Mouse (Mus musculus) natural killer cell, adult 2 months (primary cell): ENCODE results near the gene Lsm4.
A peak's percentile ranks its signal among the peaks of the same experiment; 100 is the strongest.

ENCODE experiments used
- DNase-seq, 2 experiments: peaks; one replicate each; pipeline ENCODE4 v3.0.0; 2022; ENCODE audit warnings: low spot score in 2 of 2

Lsm4 gene

GRCm38 (mm10) chr8:70673079-70673856, at the start of gene Lsm4:
Gene Lsm4, plus strand, starts transcription at chr8:70673248.
- peak; percentile 98 to 99 for DNase-seq

GRCm38 (mm10) chr8:70625104-70625503, 47.9 kb upstream of the Lsm4 start:
- peak; percentile 45 to 65 for DNase-seq

GRCm38 (mm10) chr8:70627041-70627440, 46.0 kb upstream of the Lsm4 start:
- DNase-seq, result no peak

GRCm38 (mm10) chr8:70628986-70629490, 44.0 kb upstream of the Lsm4 start:
- DNase-seq, result no peak

GRCm38 (mm10) chr8:70629574-70630531, 43.2 kb upstream of the Lsm4 start:
- peak; percentile 88 to 94 for DNase-seq

DNA sequence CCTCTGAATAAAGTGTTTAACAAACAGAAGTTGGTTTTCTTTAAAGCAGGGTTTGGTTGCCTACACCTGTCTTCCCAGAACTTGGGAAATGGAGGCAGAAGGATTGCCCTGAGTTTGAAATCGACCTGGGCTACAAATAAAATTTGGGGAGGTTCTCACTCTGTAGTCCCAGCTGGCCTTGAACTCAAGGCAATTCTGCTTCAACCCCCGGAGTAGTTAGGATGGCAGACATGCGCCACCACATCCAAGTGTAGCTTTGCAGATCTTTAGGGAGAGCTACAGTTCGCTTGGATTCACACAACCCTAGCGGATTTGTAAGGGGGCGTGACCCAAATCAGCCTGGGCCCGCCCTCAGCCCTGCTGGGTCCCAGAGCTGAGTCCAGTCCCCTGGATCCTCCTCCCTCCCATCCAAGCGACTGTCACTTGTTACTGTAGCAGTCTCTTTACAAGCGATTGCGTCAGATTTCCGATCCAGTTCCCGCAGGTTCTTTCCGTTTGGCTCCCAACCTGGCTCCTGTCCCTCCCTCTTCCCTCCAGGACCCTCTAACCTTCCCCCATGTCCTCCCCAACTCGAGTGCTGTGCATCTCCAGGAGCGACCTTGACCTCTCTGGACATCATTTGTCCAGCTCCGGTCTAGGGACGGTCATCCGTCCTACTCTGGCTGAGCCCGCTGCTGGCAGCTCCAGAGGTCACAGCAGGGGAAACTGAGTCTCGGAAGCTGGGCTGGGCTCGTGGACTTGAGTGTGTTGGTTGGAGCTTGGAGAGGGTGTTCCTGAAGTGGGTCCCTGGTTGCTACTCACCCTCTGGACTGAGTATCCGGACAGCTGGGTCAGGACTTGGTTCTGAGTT, 42.3 kb upstream of the Lsm4 start:
- no peak for DNase-seq

DNA sequence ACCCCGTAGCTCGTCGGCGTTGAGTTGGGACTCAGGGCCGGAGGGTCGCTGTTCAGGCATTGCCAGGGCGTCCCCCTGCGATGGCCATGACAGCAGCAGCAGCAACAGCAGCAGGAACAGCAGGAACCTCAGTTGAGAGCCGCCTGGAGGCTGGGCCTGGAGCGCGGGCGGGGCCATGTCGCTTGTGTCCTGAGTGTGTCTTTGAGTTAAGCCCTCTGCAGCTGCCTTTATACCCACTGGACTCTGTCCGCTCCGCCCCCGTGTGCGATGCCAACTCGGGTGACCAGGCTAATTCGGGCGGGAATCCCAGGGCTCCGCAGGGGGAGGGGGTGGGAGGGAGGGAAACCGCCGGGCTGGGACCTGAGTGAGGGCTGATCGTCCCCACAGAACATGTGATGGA, 41.6 kb upstream of the Lsm4 start:
- DNase-seq, result no peak

DNA sequence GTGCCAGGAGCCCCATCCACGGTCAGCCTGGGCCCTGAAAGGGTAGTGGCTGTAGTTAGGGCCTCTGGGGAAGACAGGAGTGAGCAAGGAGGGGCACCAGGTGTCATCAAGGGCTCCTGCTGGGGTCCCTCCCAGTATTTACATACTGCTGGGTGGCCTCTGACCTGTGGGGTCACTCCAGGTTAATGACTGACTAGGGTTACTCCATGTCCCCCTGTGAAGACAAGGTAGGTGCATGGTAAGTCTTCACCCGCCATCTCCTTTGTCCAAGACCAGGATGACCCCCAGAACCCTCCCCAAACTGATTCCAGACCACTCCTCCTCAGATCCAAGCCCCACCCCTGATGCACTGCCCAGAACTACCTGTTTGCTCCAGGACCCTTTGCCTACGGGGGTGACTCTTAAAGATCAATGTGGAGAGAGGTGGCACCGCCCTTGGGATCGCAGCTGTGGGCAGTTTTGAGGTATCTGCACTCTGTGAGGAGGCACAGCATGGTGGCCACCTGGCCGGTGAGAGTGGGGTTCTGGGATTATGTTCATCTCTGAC, 40.6 kb upstream of the Lsm4 start, which contains the start of gene Gdf15:
TSS of gene Gdf15 (minus strand) at position 111 of the 547 bp plus-strand sequence.
- DNase-seq, result no peak

DNA sequence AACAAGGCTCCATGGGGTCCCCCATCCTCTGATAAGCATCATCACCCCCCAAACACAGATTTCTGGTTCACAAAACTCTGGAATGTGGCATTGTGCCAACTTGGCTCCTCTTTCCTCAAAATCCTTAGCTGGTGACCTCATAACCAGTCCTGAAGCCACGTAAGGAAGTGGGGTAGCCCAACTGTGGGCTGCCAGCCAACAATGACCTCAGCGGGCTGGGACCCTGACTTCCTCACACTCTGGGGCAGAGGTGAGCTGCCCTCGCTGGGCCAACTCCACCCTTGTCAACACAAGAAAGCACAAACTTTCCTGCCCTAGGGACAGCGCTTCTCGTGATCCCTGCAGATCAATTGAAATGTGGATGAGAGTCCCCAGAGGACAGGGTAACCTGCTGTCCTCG, 39.0 kb upstream of the Lsm4 start:
- DNase-seq, result peak in 1 of 2 experiments; percentile 29

- DNase-seq, result peak in 1 of 2 experiments; percentile 49
Observed at GRCm38 (mm10) chr8:70635527-70635926, 37.5 kb upstream of the Lsm4 start.

DNA sequence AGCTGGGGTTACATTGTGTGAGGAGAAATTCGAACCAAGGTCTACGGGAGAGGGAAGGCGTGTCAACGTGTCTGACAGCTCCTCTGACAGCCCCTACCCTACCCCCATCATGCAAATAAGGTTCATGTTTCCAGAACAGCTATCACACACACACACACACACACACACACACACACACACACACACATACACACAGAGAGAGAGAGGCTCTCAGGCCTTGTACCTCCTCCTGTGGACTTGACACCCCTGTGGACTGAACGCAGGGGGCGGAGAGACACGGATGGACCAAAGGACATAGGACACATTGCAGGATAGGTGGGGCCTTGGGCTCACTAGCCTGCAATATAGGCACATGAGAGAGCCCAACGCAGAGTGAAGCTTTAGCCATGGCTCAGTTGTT, 36.2 kb upstream of the Lsm4 start:
- no peak for DNase-seq

DNA sequence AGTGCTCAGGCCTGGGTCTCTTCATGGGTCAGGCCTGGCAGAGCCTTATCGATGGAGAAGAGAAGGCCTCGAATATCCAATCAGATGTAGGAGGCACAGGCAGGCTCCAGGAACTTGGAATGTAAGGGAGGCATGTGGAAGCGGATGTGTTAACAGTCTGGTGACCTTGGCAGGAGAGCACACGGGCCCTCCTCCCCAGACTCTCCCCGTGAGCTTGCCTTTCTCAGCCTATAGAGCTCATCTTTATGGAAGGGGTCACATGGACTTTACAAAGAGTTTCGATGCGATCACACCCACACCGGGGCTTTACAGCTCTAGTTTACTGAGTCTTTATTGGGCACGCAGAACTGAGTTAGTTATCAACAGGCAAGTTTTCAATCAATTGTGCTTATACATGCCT, 34.3 kb upstream of the Lsm4 start:
- no peak for DNase-seq

DNA sequence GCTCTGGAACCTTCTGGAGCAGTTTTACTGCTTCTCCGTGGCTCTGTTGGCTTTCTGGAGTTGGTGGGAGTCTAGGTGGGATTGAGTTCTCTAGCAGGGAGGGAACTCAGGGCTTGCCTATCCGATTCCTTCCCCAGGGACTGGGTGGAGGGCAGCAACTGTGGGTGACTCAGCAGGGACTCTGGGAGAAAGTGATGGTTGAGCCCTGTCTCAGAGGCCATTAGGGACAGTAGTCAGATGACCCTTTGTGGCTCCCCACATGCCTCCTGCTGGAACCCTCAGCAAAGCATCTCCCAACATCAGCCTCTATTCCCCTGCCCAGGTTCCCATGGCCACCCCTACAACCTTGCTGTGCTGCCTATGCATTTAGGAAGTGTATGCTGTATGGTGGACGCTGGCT, 30.0 kb upstream of the Lsm4 start:
- DNase-seq, result no peak

- DNase-seq, result peak in 1 of 2 experiments; percentile 37
Observed at GRCm38 (mm10) chr8:70644065-70644464, 29.0 kb upstream of the Lsm4 start.

GRCm38 (mm10) chr8:70645501-70646224, 27.4 kb upstream of the Lsm4 start:
- DNase-seq, result no peak

DNA sequence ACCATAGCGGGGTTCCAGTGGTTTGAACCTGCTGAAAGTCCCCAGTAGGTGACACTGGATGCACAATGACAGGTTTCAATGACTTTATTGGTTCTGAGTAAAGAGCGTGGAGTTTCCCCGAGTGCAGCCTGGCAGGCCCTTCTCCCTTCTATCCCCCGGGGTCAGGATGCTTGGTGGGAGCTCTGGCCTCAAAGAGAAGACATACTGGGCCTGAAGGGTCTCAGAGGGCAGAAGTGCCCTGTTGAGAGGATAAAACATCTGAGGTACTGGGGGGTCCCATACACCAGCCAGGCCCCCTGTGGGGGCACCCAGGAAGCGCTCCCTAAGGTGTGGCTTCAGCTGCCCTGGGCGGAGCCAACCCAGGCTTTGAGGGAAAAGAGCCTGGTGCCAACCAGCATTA, 26.7 kb upstream of the Lsm4 start:
- DNase-seq, result no peak

DNA sequence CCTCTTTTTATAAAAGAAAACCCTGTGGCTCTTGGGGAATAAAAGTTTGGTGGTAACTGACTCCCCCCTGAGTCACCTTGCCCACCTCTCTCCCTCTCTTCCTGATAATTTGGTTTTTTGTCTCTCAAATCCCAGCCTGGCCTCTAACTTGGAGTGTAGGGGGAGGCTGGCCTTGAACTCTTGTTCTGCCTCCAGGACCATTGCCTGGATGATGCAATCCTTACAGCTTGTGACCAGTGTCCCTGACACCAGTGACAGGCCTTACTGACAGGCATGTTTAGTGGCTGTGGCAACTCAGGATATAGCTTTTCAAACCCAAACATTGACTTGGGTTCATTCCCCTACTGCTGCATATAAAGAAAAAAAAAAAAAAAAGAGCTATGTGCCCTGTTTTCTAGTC, 26.3 kb upstream of the Lsm4 start:
- no peak for DNase-seq

DNA sequence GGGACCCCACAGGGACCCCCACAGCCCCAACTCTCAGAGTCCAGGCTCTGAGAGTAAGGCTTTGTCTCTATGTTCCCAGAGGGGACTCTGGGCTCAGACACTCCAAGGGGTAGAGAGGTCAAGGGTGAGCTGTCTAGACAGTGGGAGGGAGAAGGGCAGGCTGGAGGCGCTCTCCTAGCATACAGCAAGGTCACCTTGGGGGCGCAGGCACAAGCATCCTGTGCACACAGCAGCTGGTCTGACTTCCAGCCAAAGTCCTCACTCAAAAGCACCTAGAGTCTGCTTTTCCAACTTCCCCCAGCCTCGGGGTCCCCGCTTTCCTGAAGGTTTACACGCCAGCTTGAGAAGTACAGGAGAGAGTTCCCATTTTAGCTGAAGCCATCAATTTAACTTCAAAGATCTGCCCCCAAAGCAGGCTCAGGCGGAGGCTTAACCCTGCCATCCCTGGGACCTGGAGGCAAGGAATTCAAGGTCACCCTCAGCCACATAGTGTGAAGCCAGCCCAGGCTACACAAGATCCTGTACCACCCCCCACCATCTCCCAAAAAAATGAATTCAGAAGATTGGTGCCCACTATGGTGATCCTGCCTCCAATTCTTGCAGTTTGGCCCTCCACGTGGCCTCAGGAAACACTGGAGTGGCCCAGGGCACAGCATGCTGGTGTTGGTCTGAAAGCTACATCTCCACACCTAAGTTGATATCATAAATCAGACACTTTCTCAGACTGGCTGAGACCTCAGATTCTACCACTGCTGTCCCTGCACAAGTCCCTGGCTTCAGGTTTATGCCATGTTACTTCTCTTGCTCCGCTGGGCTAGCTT, 25.5 kb upstream of the Lsm4 start:
- DNase-seq, result no peak

DNA sequence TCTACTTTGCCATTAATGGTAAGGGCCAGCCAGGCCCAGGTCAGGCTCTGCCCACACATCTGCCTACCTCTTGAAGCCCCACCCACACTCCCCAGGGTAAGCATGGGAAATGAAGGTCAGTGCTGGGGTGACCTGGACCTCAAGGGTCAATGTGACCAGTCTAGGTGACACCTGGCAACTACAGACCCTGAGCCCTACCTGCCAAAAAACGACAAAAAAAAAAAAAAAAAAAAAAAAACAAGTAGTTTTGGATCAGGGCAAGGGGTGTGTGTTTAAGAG, 24.9 kb upstream of the Lsm4 start:
- DNase-seq, result no peak

DNA sequence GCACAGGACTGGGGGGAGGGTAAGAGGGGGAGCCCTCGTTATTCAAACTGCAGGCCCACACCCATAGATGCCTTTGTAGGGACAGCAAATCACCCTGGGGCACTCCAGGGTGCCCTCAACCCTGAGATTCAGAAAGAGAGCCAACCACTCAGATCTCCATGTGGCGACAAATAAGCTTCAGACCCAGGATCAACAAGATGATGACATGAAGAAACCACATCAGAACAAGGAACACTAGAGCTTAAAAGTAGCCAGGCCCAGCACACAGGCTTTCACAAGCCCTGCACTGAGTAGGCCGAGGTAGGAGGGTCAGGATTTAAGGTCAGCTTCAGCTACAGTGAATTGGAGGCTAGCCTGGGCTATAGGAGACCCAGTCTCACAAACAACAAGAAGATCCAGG, 24.1 kb upstream of the Lsm4 start:
- no peak for DNase-seq
